Mouse (Mus musculus): ENCODE data around the gene Csk.

- TF ChIP-seq CTCF (IDR thresholded peaks at IDR 0.05; ENCODE audit: insufficient read depth, low read length) (no peak), POLR2A (IDR thresholded peaks at IDR 0.05; ENCODE audit: borderline replicate concordance, extremely low read depth, low read depth, low read length) (no peak)
Observed at GRCm38 (mm10) chr9:57681411-57681810, 28.0 kb upstream of the Csk start.

All from lung, adult 2 months (tissue).